Mouse (Mus musculus): ENCODE measurements around the gene BC003965.

DNA sequence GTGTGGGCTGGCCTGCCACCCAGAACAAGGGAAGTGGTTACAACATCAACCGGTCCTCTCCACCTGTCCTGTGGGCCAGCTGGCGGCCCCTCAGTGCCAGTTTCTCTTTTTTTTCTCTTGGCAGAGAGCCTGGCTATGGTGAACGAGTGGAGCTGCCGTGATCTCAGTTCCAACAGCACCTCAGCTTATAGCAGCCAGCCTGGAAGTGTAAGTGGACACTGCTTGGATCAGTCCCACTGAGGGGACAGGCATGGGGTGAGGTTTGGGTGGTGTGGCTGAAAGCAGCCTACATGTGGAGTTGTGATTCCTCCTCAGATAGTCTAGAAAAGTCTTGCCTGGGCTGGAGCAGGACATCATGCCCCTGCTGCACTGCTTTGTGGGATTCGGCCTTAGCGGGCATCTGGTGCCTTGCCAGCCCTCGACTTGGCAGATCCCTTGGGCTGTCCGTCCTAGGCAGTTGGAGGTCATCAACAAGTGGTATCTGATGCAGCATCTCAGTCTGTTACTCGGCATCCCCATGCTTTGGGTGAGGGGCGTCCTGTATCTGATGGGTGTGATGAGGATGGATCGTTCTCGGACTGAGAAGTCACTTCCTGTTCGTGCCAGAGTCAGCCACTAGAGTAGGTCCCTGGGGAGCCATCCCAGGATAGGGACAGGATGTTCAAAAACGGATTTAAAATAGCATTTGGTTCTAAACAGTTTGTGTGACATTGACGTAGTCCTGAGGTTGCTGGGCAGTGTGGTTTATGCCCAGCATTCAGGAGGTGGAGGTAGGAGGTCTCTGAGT, 26.5 kb downstream of the BC003965 start:
- TF ChIP-seq POLR2A (IDR thresholded peaks at IDR 0.05; ENCODE audit: control insufficient read depth, extremely low read depth, insufficient read depth, low read length, poor library complexity) (no peak), CTCF (IDR thresholded peaks at IDR 0.05; ENCODE audit: borderline replicate concordance, control insufficient read depth, extremely low read depth, insufficient read depth, low read length, poor library complexity) (no peak)

Data from thymus, adult 2 months (tissue).